Mouse (Mus musculus) erythroblast, embryonic 14.5 days (primary cell): Measurements from ENCODE around the gene 4930447C04Rik.

ENCODE experiments used
- GATA1 ChIP-seq: IDR thresholded peaks from 2 replicates; pipeline ENCODE4 v1.6.1; 2012; ENCODE audit warnings: low read length, inconsistent platforms, mixed read lengths
- TAL1 ChIP-seq: IDR thresholded peaks from 3 replicates; pipeline ENCODE4 v1.6.1; 2012; ENCODE audit warnings: low read length, inconsistent platforms, mixed read lengths

GRCm38 (mm10) chr12:72954906-72955305 is 14.3 kb upstream of the 4930447C04Rik start:
- no peak for TF ChIP-seq GATA1
- no peak for TF ChIP-seq TAL1
